Mouse (Mus musculus) neutrophil, adult 5-6 weeks (primary cell): ENCODE measurements at regions not wholly inside any gene's neighbourhood (a gene's known extent, or its start where the extent isn't known, plus 50 kb on each side); places are given as distances from the start of the nearest gene placed in this dataset.

Experiments used
- ATAC-seq: fragments of 151-379, 151-347 bp; 2 replicates; pipeline ENCODE4 v1.8.0; 2017; ENCODE audit warnings: mild to moderate bottlenecking, moderate TSS enrichment; ENCODE audit not compliant: insufficient number of reproducible peaks, poor library complexity, low FRiP score, severe bottlenecking; ENCODE audit errors: extremely low read depth

- no peak for ATAC-seq
Observed at GRCm38 (mm10) chr8:126538136-126538535, 55.6 kb downstream of the Irf2bp2 start.

DNA sequence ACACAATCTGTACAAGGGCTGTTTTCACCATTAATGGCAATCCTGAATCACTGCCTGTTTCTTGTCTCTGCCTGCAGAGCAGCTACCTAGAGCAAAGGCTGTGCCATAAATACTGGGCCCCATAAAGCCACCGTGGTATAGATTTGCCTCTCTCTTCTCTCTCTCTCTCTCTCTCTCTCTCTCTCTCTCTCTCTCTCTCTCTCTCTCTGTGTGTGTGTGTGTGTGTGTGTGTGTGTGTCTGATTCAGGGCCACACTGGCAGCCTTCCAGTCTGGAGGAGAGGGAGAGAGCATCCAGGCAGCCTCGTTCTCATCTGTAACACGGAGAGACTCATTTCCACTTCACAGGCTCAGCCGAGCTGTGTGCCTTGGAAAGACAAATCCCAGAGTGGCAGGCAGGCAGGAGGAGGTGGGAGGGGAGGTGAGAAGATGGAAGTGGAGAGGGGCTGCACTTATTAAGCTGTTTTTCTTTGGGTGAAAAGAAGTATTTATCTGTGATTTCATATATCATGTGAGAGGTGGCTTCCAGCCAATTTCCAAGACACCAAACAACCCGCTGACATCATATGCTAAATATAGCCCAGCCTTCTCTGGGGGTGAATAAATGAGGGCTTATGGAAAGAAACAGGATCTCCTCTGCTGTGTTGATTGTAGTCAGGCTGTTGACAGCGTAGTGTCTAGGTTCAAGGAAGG is 56.7 kb downstream of the Irf2bp2 start:
- ATAC-seq = no peak

- ATAC-seq = peak; percentile 77
Observed at GRCm38 (mm10) chr8:126536132-126536927, 57.5 kb downstream of the Irf2bp2 start.

- ATAC-seq = no peak
Observed at GRCm38 (mm10) chr8:126532284-126532974, 57.6 kb upstream of the Tarbp1 start.

DNA sequence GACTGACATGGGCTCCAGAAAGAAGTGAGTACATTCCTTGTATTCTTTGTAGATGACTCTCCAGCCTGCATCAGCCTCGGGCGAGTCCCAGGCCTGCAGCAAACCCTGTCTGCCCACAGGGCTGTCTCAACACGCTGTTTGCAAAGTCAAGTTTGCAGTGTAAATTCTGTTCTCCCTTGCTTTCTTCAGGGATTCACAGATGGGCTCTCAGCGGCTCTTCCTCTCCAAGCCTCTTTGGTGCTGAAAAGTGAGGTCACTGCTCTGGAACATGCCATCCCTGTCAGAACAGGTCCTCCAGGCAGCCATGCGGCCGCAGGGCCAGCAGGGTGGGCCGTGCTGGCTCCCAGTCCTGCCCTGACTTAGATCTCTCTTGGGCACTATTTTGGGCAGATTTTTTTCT is 56.6 kb upstream of the Tarbp1 start:
- no peak for ATAC-seq

- ATAC-seq = no peak
Observed at GRCm38 (mm10) chr8:126529409-126529808, 54.5 kb upstream of the Tarbp1 start.

GRCm38 (mm10) chr8:126528434-126529080 is 53.7 kb upstream of the Tarbp1 start:
- ATAC-seq = no peak

DNA sequence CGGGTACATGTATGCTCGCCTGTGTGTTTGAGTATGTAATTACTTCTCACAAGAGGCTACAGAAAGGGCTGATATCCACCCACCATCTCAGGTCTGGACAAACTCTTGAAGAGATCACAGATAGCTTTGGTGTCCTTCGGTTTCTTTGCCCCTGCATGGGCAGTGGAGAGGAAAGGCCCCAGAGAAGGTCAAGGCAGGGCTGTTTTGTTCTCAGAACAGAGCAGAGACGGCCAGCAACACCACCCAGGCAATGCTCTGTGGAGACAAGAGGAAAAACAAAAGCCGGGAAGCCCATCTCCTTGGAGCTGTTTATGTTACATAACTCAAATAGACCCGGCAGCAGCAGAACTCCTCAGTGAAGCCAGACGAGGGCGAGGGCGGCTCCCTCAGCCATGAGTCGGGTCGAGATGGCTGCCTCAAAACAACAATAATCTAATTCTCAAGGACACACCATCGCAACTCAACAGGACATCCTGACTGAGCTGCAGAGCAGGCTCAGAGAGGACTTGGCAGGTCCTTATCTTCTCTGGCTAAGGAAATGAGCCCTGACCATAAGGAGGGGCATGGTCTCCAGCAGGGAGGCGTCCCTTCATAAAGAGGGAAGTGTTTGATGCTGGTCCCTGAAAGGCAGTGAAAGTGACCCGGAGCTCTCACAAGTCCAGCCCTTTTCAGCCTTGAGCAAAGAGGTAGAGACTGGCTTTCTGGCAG is 52.2 kb upstream of the Tarbp1 start:
- no peak for ATAC-seq

GRCm38 (mm10) chr8:126525575-126525974 is 50.7 kb upstream of the Tarbp1 start:
- no peak for ATAC-seq
